Mouse (Mus musculus): Measurements from ENCODE around the gene Olfr467. TPM values are rescaled to one million over a fixed set of nuclear protein-coding genes. Genes with fewer than 3 reads are reported as not detected.
"Not testable (repeated sequence)": the region's sequence is repeated elsewhere in the genome, so short reads cannot be mapped to it uniquely, and the experiment has no call there.

Gene Olfr467
- polyA plus RNA-seq (2016; fragmentation: Nextera tagmentation; extraction: Ambion mirVana) = not detected in 2 replicates

- Histone ChIP-seq H3K27me3 (ENCODE audit: low read depth, poor library complexity, severe bottlenecking) (no peaks in the 10 kb centered on the region), H3K36me3 (no peaks in the 10 kb centered on the region), H3K4me1 (no peaks in the 10 kb centered on the region), H3K9me3 (replicated peaks) (no peaks in the 10 kb centered on the region), H3K4me3 (no peak within 1 kb of the TSS), H3K27ac (replicated peaks) (no peak within 1 kb of the TSS)
- no peak for DNase-seq (ENCODE audit: low spot score)
Measured at GRCm38 (mm10) chr7:107811963-107812362, at the start of gene Olfr467. TSS of gene Olfr467 (plus strand) at chr7:107812263.

GRCm38 (mm10) chr7:107770812-107771211 is 41.3 kb upstream of the Olfr467 start:
- DNase-seq (ENCODE audit: low spot score) = no peak
- Histone ChIP-seq H3K27me3 (ENCODE audit: low read depth, poor library complexity, severe bottlenecking) (no peaks in the 10 kb centered on the region), H3K27ac (replicated peaks) (no peak overlapping the region), H3K4me1 (peaks cover 6% of the 10 kb centered on the region; the same call in 1 of the 2 replicates), H3K36me3 (no peaks in the 10 kb centered on the region), H3K9me3 (replicated peaks) (no peaks in the 10 kb centered on the region), H3K4me3 (no peak overlapping the region)
- 67% methylated on average over 6 of the region's 6 CpGs for WGBS

GRCm38 (mm10) chr7:107778216-107778615 is 33.8 kb upstream of the Olfr467 start:
- H3K27me3 ChIP-seq (ENCODE audit: low read depth, poor library complexity, severe bottlenecking) = no peaks in the 10 kb centered on the region
- 83% methylated on average over 1 of the region's 1 CpGs for WGBS
- H3K9me3 ChIP-seq (replicated peaks) = no peaks in the 10 kb centered on the region
- no peaks in the 10 kb centered on the region for H3K4me1 ChIP-seq
- H3K27ac ChIP-seq (replicated peaks) = no peak overlapping the region
- H3K36me3 ChIP-seq = no peaks in the 10 kb centered on the region
- DNase-seq (ENCODE audit: low spot score) = no peak
- no peak overlapping the region for H3K4me3 ChIP-seq

GRCm38 (mm10) chr7:107779611-107780010 is 32.5 kb upstream of the Olfr467 start:
- Histone ChIP-seq H3K36me3 (no peaks in the 10 kb centered on the region), H3K27ac (replicated peaks) (no peak overlapping the region), H3K4me3 (no peak overlapping the region), H3K27me3 (ENCODE audit: low read depth, poor library complexity, severe bottlenecking) (no peaks in the 10 kb centered on the region), H3K4me1 (no peaks in the 10 kb centered on the region), H3K9me3 (replicated peaks) (no peaks in the 10 kb centered on the region)
- DNase-seq (ENCODE audit: low spot score) = no peak
- WGBS = 46% methylated on average over 4 of the region's 4 CpGs

GRCm38 (mm10) chr7:107787977-107788620 is 24.0 kb upstream of the Olfr467 start:
- 58% methylated on average over 3 of the region's 3 CpGs for WGBS
- DNase-seq (ENCODE audit: low spot score) = no peak
- Histone ChIP-seq H3K9me3 (replicated peaks) (no peaks in the 10 kb centered on the region), H3K4me3 (no peak overlapping the region), H3K27ac (replicated peaks) (no peak overlapping the region), H3K27me3 (ENCODE audit: low read depth, poor library complexity, severe bottlenecking) (no peaks in the 10 kb centered on the region), H3K36me3 (no peaks in the 10 kb centered on the region), H3K4me1 (no peaks in the 10 kb centered on the region)

- 85% methylated on average over 2 of the region's 2 CpGs for WGBS
- Histone ChIP-seq H3K4me1 (no peaks in the 10 kb centered on the region), H3K4me3 (no peak overlapping the region), H3K36me3 (no peaks in the 10 kb centered on the region), H3K27ac (replicated peaks) (no peak overlapping the region), H3K27me3 (ENCODE audit: low read depth, poor library complexity, severe bottlenecking) (no peaks in the 10 kb centered on the region), H3K9me3 (replicated peaks) (no peaks in the 10 kb centered on the region)
- no peak for DNase-seq (ENCODE audit: low spot score)
Measured at GRCm38 (mm10) chr7:107796500-107796899, 15.6 kb upstream of the Olfr467 start.

GRCm38 (mm10) chr7:107801108-107801507 is 11.0 kb upstream of the Olfr467 start, which contains the start of gene Ovch2:
TSS of gene Ovch2 (minus strand) at chr7:107801208.
- H3K9me3 ChIP-seq (replicated peaks) = peaks cover 3% of the 10 kb centered on the region; the same call in 1 of the 2 replicates
- no peak for DNase-seq (ENCODE audit: low spot score)
- 90% methylated on average over 2 of the region's 2 CpGs for WGBS
- H3K27me3 ChIP-seq (ENCODE audit: low read depth, poor library complexity, severe bottlenecking) = no peaks in the 10 kb centered on the region
- no peaks in the 10 kb centered on the region for H3K4me1 ChIP-seq
- no peaks in the 10 kb centered on the region for H3K36me3 ChIP-seq
- H3K27ac ChIP-seq (replicated peaks) = no peak within 1 kb of the TSS
- no peak within 1 kb of the TSS for H3K4me3 ChIP-seq

- 84% methylated on average over 3 of the region's 3 CpGs for WGBS
- H3K36me3 ChIP-seq = no peaks in the 10 kb centered on the region
- no peaks in the 10 kb centered on the region for H3K27me3 ChIP-seq (ENCODE audit: low read depth, poor library complexity, severe bottlenecking)
- no peak overlapping the region for H3K4me3 ChIP-seq
- no peak overlapping the region for H3K27ac ChIP-seq (replicated peaks)
- no peaks in the 10 kb centered on the region for H3K4me1 ChIP-seq
- DNase-seq (ENCODE audit: low spot score) = no peak
- peaks cover 3% of the 10 kb centered on the region; the same call in 1 of the 2 replicates for H3K9me3 ChIP-seq (replicated peaks)
Measured at GRCm38 (mm10) chr7:107802138-107802537, 9.9 kb upstream of the Olfr467 start.

- no peaks in the 10 kb centered on the region for H3K9me3 ChIP-seq (replicated peaks)
- H3K4me1 ChIP-seq = no peaks in the 10 kb centered on the region
- DNase-seq (ENCODE audit: low spot score) = no peak
- no peaks in the 10 kb centered on the region for H3K36me3 ChIP-seq
- no peaks in the 10 kb centered on the region for H3K27me3 ChIP-seq (ENCODE audit: low read depth, poor library complexity, severe bottlenecking)
- no peak overlapping the region for H3K27ac ChIP-seq (replicated peaks)
- no peak overlapping the region for H3K4me3 ChIP-seq
Measured at GRCm38 (mm10) chr7:107819442-107819841, 7.4 kb downstream of the Olfr467 start.

- not testable (repeated sequence) for H3K27ac ChIP-seq (replicated peaks); DNase-seq (ENCODE audit: low spot score); H3K27me3 ChIP-seq (ENCODE audit: low read depth, poor library complexity, severe bottlenecking); H3K9me3 ChIP-seq (replicated peaks); H3K4me3 ChIP-seq; H3K4me1 ChIP-seq; H3K36me3 ChIP-seq
- WGBS = 70% methylated on average over 2 of the region's 2 CpGs
Measured at GRCm38 (mm10) chr7:107823867-107824266, 11.8 kb downstream of the Olfr467 start.

- H3K36me3 ChIP-seq; H3K4me1 ChIP-seq; H3K9me3 ChIP-seq (replicated peaks); H3K4me3 ChIP-seq; DNase-seq (ENCODE audit: low spot score); H3K27me3 ChIP-seq (ENCODE audit: low read depth, poor library complexity, severe bottlenecking); H3K27ac ChIP-seq (replicated peaks): not testable (repeated sequence)
Measured at GRCm38 (mm10) chr7:107825441-107825840, 13.4 kb downstream of the Olfr467 start, which contains the start of gene Olfr469. TSS of gene Olfr469 (minus strand) at chr7:107825541.

GRCm38 (mm10) chr7:107841719-107842118 is 29.7 kb downstream of the Olfr467 start:
- Histone ChIP-seq H3K36me3 (no peaks in the 10 kb centered on the region), H3K27ac (replicated peaks) (no peak overlapping the region), H3K9me3 (replicated peaks) (no peaks in the 10 kb centered on the region), H3K4me3 (no peak overlapping the region), H3K27me3 (ENCODE audit: low read depth, poor library complexity, severe bottlenecking) (no peaks in the 10 kb centered on the region), H3K4me1 (no peaks in the 10 kb centered on the region)
- WGBS = 77% methylated on average over 1 of the region's 1 CpGs
- no peak for DNase-seq (ENCODE audit: low spot score)

- 87% methylated on average over 1 of the region's 1 CpGs for WGBS
- H3K36me3 ChIP-seq; H3K9me3 ChIP-seq (replicated peaks); H3K4me1 ChIP-seq; H3K4me3 ChIP-seq; H3K27me3 ChIP-seq (ENCODE audit: low read depth, poor library complexity, severe bottlenecking); H3K27ac ChIP-seq (replicated peaks); DNase-seq (ENCODE audit: low spot score): not testable (repeated sequence)
Measured at GRCm38 (mm10) chr7:107847390-107847789, 35.3 kb downstream of the Olfr467 start, which contains the start of gene Olfr470. TSS of gene Olfr470 (minus strand) at chr7:107847490.
